Mouse (Mus musculus) kidney, embryonic 14.5 days (tissue): ENCODE measurements at regions not wholly inside any gene's neighbourhood (a gene's known extent, or its start where the extent isn't known, plus 50 kb on each side); places are given as distances from the start of the nearest gene placed in this dataset.
A peak's percentile ranks its signal among the peaks of the same experiment; 100 is the strongest.

Experiments
- ATAC-seq: fragments of 200-750 bp; cut with Nextera tagmentation; 2 replicates; pipeline ENCODE4 v1.8.0; 2017; ENCODE audit warnings: moderate number of reproducible peaks, mild to moderate bottlenecking, moderate TSS enrichment, moderate library complexity; ENCODE audit not compliant: low FRiP score, low TSS enrichment
- H3K27ac ChIP-seq: fragments of 300-500 bp; sonication (generic); 2 replicates; pipeline ENCODE4 v1.5.1; 2014; ENCODE audit warnings: low read depth, mild to moderate bottlenecking, low read length, moderate library complexity, mixed read lengths
- H3K27me3 ChIP-seq: fragments of 300-500 bp; sonication (generic); 2 replicates; pipeline ENCODE4 v1.6.1; 2014; ENCODE audit warnings: mild to moderate bottlenecking, low read length; ENCODE audit not compliant: control insufficient read depth, insufficient read depth
- H3K36me3 ChIP-seq: fragments of 300-500 bp; sonication (generic); 2 replicates; pipeline ENCODE4 v1.6.1; 2014; ENCODE audit warnings: low read length, mixed read lengths; ENCODE audit not compliant: control insufficient read depth, insufficient read depth
- H3K4me1 ChIP-seq: fragments of 300-500 bp; sonication (generic); 2 replicates; pipeline ENCODE4 v1.6.1; 2014; ENCODE audit warnings: low read length, mixed read lengths; ENCODE audit not compliant: control insufficient read depth, insufficient read depth
- H3K4me2 ChIP-seq: fragments of 300-500 bp; sonication (generic); replicated peaks from 2 replicates; pipeline ENCODE4 v1.6.1; 2014; ENCODE audit warnings: low read depth, mild to moderate bottlenecking, low read length
- H3K4me3 ChIP-seq: fragments of 300-500 bp; sonication (generic); 2 replicates; pipeline ENCODE4 v1.5.1; 2014; ENCODE audit warnings: mild to moderate bottlenecking, low read length
- H3K9ac ChIP-seq: fragments of 300-500 bp; sonication (generic); 2 replicates; pipeline ENCODE4 v1.6.1; 2014; ENCODE audit warnings: low read depth, mild to moderate bottlenecking, low read length, moderate library complexity
- H3K9me3 ChIP-seq: fragments of 300-500 bp; sonication (generic); 2 replicates; pipeline ENCODE4 v1.6.1; 2016; ENCODE audit warnings: low read length; ENCODE audit not compliant: control insufficient read depth
- WGBS: fragments of 180-500 bp; shearing (Covaris S2); extraction: QIAGEN DNeasy Blood & Tissue Kit; methylation state at CpG from one replicate; pipeline ENCODE4 v1.1.7; 2014; 5-methylcytosine and 5-hydroxymethylcytosine counted together

DNA sequence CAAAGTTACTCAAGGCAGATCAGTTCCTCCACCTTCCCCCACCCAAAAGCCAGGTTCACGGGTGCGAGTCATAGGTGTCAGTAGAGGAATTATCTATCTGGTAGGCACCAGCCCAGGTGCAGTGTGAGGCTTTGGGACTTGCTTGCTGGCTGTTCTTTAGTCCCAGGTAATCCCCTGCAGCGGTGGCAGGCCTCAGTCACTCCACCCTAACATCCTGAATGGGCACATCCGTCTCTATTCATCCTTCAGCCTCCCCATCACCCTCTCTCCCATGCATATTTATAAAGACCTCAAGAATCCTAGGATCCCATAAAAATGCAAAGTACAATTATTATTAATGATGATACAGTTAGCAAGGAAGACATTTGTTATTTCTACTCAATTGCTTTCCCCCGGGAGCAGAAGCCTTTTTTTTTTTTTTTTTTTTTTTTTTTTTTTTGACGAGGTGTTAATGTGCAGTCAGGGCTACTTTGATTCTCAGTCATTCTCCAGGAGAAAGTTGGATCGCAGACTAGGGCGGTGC is 389.1 kb downstream of the Sorl1 start:
- Histone ChIP-seq H3K27ac (peak overlapping the region; percentile 83; the same call in 1 of the 2 replicates), H3K4me3 (no peak overlapping the region), H3K4me1 (peaks cover 7% of the 10 kb centered on the region; the same call in 1 of the 2 replicates), H3K9me3 (no peaks in the 10 kb centered on the region), H3K27me3 (no peaks in the 10 kb centered on the region), H3K36me3 (no peaks in the 10 kb centered on the region), H3K4me2 (peak overlapping the region; percentile 84), H3K9ac (peak overlapping the region; percentile 61)
- WGBS: 14% methylated on average over 8 of the region's 8 CpGs
- no peak for ATAC-seq

GRCm38 (mm10) chr9:41721609-41722008 is 402.5 kb downstream of the Sorl1 start:
- ATAC-seq: no peak
- H3K4me1 ChIP-seq: no peaks in the 10 kb centered on the region
- H3K27me3 ChIP-seq: no peaks in the 10 kb centered on the region
- H3K27ac ChIP-seq: no peak overlapping the region
- no peak overlapping the region for H3K4me2 ChIP-seq
- H3K4me3 ChIP-seq: no peak overlapping the region
- H3K36me3 ChIP-seq: no peaks in the 10 kb centered on the region
- WGBS: 80% methylated on average over 4 of the region's 4 CpGs
- no peaks in the 10 kb centered on the region for H3K9me3 ChIP-seq
- no peak overlapping the region for H3K9ac ChIP-seq

DNA sequence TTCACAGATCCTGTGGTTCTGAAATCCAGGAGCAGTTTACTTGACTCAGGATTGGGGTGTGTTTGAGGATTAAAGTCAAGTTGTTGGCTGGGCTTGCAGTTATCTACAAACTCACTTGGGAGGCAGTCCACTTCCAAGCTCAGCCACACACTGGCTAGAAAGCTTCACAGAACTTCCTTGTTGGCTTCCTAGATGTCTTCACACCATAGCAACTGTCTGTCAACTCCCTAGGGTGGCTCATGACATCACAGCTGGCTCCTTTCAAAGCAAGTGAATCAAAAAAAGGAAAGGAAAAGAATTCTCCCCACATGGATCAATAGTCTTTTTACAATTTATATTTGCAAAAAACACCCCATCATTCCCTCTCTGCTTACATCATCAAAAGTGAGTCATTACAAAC is 408.9 kb downstream of the Sorl1 start:
- H3K36me3 ChIP-seq: no peaks in the 10 kb centered on the region
- no peak for ATAC-seq
- H3K27me3 ChIP-seq: no peaks in the 10 kb centered on the region
- H3K4me3 ChIP-seq: no peak overlapping the region
- H3K9ac ChIP-seq: no peak overlapping the region
- H3K27ac ChIP-seq: no peak overlapping the region
- H3K4me2 ChIP-seq: no peak overlapping the region
- H3K4me1 ChIP-seq: no peaks in the 10 kb centered on the region
- H3K9me3 ChIP-seq: no peaks in the 10 kb centered on the region

DNA sequence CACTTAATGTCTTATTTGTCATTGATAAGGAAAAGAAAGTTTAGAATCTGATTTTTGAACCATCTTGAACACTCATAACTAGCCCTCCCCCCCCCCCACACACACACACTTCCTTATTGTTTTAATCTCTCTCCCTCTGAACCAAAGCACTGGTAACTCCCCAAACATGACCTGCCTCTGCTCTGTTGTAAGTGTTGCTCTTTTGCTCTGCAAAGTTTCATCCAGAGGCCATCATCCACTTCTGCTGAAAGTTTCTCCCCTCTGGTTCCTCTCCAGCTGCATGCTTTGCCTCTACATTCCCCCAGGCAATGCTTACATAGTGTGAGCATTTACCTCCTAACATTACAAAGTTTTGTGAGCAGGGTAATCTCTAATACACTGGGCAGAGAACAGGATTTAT is 418.1 kb downstream of the Sorl1 start:
- Histone ChIP-seq H3K27me3 (no peaks in the 10 kb centered on the region), H3K27ac (no peak overlapping the region)
- ATAC-seq: no peak

DNA sequence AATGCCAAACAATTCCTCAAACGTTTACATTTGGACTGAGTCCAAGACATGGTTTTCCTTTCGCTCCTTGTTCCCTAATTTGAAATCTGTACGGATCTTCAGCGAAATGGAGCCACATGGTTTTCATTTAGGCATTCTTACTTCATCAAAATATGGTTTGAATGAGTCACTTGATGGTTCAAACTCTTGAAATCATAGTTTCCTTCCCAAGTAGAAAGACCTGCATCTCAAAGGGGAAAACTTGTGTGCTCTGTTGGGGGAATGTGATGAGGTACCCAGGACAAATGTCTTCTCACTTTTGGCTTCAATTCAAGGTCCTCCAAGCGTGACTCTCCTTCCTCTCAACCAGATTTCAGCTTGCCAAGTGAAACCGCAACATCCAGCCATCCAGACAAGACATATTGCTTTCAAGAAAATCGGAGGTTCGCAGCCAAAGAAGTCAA is 418.6 kb downstream of the Sorl1 start:
- Histone ChIP-seq H3K9me3 (no peaks in the 10 kb centered on the region), H3K27me3 (no peaks in the 10 kb centered on the region), H3K36me3 (no peaks in the 10 kb centered on the region), H3K4me3 (no peak overlapping the region), H3K9ac (no peak overlapping the region), H3K4me1 (peaks cover 2% of the 10 kb centered on the region; the same call in 1 of the 2 replicates), H3K27ac (no peak overlapping the region), H3K4me2 (no peak overlapping the region)
- ATAC-seq: no peak
- WGBS: 49% methylated on average over 8 of the region's 8 CpGs

More for the DNA sequence above, 418.1 kb downstream of the Sorl1 start:
- no peaks in the 10 kb centered on the region for H3K36me3 ChIP-seq
- no peak overlapping the region for H3K4me2 ChIP-seq
- H3K4me1 ChIP-seq: peaks cover 2% of the 10 kb centered on the region; the same call in 1 of the 2 replicates
- H3K9ac ChIP-seq: no peak overlapping the region
- H3K9me3 ChIP-seq: no peaks in the 10 kb centered on the region
- no peak overlapping the region for H3K4me3 ChIP-seq

DNA sequence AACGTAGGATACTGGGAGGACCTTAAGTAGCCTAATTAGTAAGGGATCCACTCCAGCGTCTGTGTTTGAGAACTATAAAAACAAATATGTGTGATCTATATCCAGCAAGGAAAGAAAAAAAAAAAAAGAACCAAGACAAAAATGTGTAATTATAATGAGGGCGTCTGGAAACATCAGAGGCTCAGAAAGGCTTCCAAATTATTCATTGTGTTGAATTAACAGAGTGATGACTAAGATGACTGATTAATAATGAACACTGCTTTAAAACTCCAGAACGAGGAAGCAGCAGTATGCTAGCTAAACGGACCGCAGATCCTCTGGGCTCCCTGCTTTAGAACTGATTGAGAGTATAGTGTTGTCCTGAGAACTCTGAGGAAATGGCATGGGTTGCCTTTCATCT is 421.0 kb downstream of the Sorl1 start:
- Histone ChIP-seq H3K9me3 (no peaks in the 10 kb centered on the region), H3K36me3 (no peaks in the 10 kb centered on the region), H3K9ac (no peak overlapping the region), H3K4me3 (no peak overlapping the region), H3K4me1 (peaks cover 2% of the 10 kb centered on the region; the same call in 1 of the 2 replicates), H3K27ac (no peak overlapping the region), H3K27me3 (no peaks in the 10 kb centered on the region), H3K4me2 (no peak overlapping the region)
- WGBS: 70% methylated on average over 6 of the region's 6 CpGs
- no peak for ATAC-seq

DNA sequence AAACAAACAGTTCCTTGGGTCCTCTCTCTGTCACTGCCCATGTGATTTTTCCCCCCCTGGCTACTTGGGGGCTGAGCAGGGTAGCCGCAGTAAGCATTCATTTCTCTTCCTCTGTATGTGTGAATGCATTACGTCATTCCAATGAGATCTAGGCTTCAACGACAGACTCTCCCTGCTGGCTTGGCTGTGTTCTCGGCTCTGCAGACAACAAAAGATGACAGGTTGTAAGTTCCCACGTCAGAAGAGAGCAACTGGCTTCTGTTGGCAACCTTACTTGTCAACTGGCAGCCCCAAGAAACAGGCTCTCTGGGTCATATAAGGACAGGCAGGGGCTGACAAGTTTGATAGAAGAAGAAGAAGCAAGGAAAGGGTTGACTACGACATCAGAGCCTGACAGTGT is 423.4 kb downstream of the Sorl1 start:
- Histone ChIP-seq H3K4me2 (no peak overlapping the region), H3K36me3 (no peaks in the 10 kb centered on the region), H3K4me1 (no peaks in the 10 kb centered on the region; the same call in 1 of the 2 replicates), H3K27ac (no peak overlapping the region), H3K9me3 (no peaks in the 10 kb centered on the region), H3K9ac (no peak overlapping the region), H3K27me3 (no peaks in the 10 kb centered on the region), H3K4me3 (no peak overlapping the region)
- WGBS: 58% methylated on average over 6 of the region's 6 CpGs
- no peak for ATAC-seq

DNA sequence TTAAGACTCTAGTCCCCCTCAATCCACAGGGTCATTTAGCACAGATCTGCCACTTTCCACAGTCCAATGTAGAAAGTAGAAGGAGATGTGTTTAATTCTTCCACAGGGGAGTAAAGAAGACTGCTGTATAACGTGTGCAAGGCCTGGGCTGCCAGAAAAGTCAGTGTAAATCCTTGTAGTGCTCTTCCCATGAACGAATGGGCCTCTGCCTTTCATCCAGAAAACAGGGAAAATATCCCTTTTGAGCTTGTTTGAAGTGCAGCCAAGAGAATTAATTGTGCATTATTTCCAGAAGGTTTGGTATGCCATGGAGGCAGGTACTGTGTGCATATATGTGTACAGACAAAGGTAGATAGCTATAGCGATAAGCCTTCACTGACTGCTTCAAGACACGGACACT is 425.1 kb downstream of the Sorl1 start:
- Histone ChIP-seq H3K36me3 (no peaks in the 10 kb centered on the region), H3K27ac (no peak overlapping the region), H3K9me3 (no peaks in the 10 kb centered on the region), H3K27me3 (no peaks in the 10 kb centered on the region), H3K4me3 (no peak overlapping the region), H3K4me1 (no peaks in the 10 kb centered on the region), H3K9ac (no peak overlapping the region), H3K4me2 (no peak overlapping the region)
- whole genome bisulfite sequencing: 64% methylated on average over 4 of the region's 4 CpGs
- no peak for ATAC-seq

GRCm38 (mm10) chr9:41697611-41698467 is 426.3 kb downstream of the Sorl1 start:
- Histone ChIP-seq H3K4me3 (no peak overlapping the region), H3K4me2 (no peak overlapping the region), H3K4me1 (no peaks in the 10 kb centered on the region), H3K27me3 (no peaks in the 10 kb centered on the region), H3K36me3 (no peaks in the 10 kb centered on the region), H3K9me3 (no peaks in the 10 kb centered on the region), H3K27ac (no peak overlapping the region), H3K9ac (no peak overlapping the region)
- WGBS: 58% methylated on average over 24 of the region's 24 CpGs
- no peak for ATAC-seq
